Mouse (Mus musculus): Measurements from ENCODE around the gene Echdc3.

Echdc3 gene

DNA sequence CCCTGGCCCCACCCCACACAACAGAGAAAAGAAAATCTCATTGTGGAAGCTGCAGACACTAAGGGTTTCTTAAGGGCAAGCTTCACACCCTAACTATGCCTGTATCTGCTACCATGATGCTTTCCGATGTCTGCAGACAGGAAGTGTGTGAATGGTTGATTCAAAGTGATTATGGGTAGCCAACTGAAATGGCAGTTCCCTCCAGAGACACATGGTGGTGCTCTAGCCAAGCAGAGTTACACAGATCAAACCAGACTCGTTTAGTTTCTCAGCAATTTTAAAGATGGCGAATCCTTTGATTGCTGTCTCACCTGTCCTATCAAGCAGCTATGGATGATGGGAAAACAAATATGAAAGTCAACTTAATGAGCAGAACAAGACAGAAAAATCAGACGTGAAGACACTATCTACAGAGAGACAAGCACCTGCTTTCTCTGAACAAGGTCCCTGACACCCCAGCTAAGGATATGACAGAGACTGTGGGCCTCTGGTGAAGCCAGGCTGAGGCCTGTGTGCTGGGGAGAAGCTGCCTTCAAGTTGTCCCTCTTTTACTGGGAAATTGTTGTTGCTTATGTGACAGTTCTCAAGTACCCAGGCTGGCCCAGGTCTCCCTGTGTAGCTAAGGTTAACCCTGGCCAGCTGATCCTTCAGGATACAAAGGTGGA lies 7.4 kb upstream of the Echdc3 start:
- DNase-seq: peak; percentile 73

DNA sequence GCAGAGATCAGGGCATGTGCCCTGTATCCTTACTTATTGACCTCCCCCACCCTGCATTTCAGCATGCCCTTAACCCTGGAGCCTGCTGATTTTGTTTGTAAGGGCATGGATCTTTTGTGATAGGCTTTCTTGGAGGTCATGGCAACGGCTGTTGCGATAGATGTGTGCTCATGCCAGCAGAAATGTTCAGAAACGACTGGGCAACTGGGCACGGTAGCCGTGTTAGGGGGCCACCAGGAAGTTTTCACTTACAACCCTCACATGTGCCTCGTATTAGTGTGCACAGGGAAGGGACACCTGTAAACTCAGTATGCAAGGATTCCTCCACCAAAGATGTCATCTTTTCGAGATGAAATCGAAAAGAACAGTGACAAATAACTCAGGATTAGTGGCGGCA lies 508 bp downstream of the Echdc3 start:
- no peak for DNase-seq

DNA sequence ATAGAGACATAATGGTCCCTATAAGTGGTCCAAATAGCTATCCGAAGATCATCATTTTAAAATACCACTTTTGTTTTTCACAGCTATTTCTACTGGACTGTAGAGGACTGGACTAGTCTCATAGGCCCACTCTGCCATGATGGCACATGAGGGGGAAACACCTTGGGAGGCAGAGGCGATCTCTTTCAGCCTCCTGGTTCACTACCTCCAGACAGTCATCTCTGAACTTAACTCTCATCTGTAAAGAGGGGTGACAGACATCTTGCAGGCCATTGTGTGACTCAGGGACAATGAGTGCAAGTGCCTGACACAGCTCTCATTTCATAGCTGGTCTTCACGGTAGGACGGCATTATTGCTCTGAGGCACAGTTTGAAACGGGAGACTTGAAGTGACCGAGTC lies 2.0 kb downstream of the Echdc3 start:
- DNase-seq: no peak

DNA sequence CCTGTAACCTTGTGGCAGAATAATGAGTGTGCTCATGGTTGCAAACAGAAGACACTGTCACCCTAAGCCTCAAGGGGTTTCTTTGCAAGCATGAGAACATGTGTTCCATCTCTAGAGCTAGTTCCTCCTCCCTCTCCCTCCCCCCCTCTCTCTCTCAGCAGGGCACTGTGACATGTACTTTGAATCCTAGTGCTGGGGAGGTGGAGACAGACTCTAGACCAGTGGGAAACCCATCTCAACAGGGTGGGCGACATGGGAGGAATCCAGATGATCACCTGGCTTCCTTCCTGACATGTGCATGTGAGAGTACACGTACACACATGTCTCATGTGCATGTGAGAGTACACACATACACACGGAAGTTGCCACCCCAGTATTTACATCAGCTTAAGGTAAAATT lies 3.1 kb downstream of the Echdc3 start:
- DNase-seq: no peak

DNA sequence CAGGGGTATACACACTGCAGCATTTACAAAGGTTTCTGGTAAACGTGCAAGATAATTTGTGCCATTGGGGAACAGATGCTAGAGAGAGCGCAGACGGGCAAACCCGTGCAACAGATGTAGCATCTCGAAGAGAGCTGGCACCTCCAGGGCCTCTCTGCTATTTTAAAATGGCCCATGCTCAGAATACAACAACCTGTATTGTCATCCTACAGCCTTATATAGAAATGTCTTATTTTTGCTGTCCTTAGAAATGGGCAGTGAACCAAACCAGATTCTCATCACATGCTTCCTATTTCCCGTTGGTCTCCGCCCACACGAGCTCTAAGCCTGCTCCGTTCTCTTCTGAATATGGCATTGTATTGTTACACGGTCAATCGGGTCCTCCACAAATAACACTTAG lies 3.7 kb downstream of the Echdc3 start:
- DNase-seq: peak; percentile 75

DNA sequence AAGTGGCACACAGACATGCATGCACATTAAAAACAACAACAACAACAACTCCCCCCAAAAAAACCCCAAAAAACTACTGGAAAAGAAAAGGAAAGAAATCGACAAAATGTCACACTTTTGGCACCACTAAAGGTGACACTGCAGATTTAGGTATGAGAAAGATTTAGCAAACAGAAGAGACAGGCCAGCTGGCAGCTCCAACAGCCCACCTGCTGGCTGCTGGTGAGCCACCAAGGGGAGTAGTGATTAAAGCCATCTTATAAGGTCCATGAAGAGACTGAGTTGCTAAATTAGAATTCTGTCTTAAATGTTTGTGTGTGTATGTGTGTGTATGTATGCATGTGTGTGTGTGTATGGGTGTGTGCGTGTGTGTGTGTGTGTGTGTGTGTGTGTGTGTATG lies 5.1 kb downstream of the Echdc3 start:
- no peak for DNase-seq

DNA sequence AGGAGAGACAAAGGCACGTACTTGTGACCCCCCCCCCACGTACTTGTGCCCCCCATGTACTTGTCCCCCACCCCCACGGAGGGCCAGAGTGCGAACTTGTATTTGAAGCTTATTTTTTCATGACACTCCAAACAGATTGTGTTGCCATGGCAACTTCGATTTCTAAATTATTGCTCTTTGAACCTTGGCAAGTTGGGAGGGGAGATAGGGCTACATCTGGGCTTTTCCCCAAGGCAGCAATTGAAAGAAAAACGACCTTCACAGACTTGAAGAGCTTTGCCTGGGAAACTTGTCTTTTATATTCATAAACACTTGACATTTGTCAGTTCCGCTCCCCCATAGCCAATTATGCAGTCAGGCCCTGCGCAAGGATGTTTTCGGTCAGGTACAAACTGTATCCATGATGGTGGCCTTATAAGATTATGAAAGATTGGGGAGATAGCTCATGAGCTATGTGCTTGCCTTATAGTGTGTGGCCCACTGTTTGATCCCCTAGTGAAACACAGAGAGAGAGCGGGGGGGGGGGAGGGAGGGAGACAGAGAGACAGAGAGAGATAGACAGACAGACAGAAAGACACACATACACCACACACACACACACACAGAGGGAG lies 16.4 kb downstream of the Echdc3 start:
- no peak for DNase-seq

DNA sequence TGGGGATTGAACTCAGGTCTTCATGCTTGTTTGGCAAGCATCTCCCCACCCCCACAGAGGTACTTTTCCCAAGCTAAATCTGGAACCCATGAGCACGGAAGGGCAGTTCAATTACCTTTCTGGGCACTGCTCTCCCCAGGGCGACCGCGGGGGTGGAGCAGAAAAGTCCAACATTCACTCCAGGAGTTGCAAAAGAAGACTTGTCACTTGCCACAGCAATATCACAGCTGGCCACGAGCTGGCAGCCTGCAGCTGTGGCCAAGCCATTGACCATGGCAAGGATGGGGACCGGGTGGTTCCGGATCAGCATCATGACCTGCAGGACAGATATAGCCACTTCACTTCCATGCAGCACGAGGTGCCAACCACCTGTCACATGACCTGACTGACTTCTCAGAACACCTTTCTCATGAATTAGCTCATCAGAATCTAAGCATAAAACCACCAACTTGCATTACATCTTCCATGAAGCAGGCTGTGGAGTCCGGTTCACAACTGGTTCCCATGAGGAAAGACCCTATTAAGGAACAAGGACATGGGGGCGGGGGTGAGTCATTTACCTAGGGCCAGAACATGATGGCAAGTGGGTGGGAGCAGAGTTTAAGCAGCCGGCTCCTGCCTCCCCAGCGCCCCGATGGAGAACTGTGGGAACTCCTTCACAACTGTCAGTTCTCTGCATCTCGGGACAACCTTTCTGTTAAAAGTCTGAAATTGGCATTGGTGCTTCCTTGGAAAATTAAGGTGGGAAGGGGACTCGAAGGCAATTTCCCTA lies 17.2 kb downstream of the Echdc3 start:
- DNase-seq: no peak

DNA sequence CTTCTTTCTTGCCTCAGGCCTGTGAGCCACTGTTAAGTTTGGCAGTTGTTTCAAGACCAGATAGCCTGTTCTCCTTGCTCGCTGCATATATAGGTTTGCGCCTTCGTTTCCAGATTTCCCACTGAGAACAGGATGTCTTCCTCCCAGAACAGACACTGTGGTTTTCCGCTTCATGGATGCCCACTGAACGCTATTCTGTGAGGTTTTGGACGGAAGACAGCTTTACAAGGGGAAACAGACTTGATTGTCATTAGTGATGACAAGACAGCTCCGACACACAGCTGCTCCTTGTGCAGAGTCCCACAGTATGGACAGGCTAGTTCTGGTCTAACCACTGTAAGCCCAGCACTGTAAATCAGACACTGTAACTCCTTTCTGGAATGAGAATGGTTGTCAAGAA lies 18.3 kb downstream of the Echdc3 start:
- no peak for DNase-seq

DNA sequence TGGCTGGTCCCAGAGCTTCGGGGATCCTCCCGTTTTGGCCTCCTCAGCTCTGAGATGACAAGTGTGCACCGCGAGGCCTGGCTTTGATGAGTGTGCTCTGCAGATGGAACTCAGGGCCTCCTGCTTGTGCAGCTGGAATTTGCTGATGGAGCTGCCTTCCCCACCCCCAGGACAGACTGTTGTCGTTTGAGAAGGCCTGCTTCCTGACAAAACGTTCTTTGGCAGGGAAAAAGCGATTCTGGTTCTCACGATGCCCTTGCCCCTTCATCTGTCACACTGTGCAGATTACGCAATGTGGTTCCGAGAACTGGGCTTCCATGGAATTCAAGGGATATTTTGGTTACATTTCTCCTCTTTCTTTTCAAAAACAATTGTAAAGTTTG lies 19.3 kb downstream of the Echdc3 start:
- DNase-seq: no peak

DNA sequence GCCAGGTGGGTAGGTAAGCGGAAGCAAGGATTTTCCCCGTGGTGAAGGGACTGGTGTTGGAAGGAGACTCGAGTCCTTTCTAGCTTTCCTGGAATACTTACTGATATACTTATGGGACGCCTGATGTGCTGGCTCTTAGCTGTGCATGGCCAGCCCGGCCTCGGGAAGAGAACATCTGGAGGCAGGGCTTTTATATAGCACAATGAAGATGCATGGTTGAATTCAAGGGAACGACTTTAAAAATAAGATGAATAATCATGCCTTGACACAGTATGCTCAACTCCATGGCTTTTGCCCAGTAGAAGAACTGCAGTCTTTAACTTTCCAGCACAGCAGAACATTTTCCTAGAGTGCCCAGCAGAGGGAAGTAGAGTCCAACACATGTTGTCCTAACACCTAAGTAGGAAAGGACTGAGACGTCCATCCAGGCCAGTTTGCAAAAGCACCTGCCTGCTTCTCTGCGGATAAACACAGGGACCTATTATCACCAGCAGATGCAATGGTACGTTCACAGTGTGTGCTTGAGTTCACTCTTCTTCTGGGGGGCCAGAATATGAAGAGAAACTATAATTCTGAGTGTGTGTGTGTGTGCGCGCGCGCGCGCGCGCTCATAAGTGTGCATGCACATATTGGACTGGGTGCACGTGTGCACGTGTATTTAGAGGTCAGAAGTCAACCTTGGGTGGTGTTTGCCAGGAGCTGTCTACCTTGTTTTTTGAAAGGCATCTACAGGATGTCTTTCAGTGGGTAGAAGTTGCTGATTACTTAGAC lies 19.8 kb downstream of the Echdc3 start:
- DNase-seq: peak; percentile 58

DNA sequence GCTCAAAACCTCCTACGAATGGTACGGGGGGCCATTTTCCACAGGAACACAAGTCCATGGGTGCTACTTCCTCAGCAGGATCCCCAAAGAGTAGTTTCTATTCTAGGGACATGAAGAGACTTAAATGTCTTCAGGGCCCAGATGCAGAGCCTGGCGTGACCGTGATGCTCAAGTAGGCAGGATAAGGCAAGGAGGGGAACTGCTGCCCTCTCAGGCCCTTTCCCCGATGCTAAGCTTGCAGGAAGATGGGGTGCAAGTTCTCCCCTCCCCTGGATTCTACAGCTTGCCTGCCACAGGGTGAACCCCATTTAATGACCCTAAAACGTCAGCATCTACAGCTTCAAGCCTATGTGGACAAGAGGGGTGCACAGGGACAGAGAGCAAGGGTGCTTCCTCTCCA lies 22.8 kb downstream of the Echdc3 start:
- no peak for DNase-seq

DNA sequence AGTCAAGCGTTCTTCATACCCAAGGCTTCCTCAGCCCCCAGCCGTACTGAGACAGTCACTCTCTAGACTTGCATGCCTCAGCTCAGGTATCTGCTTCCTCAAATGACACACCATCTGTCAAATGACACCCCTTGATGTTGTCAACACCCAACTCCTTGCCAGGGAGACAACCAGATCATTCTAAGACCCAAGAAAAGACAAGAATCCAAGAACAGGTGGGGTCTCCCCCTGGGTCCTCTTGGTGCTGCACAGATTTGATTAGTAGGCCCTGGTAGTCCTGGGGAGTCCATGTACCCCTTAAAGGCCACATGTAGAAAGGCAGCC lies 23.2 kb downstream of the Echdc3 start:
- no peak for DNase-seq

DNA sequence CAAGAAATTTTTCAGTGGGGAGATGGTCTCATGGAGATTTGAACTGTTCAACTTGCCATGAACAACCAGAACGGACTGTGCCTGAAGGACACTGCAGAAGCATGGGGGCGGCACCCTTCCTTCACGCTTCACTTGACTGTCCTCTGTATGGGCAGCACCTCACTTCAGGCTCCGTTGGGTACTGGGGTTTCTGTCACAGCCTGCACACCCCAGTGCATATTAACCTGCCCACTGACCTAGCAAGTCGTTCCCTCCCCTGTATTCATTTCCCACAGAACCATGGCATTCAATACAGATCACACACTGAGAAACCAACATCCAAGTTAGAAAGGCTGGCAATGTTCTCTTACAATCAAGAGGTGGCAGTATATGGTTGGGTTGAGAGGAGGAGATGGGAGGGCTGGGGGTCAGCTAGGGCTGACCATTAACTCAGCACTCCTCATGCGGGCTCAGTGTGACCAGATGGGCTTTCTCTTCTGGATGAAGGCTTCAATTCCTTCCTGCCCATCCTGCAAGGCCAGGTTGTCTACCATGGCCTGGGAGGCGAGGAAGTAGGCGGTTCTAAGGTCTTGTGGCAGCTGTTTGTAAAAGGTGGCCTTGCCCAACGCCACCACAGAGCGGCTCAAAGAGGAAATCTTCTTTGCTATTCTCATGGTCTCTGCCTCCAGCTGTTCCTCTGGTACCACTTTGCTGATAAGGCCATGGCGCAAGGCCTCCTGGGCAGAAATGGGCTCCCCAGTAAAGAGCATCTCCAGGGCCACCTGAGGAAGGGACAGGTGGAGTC lies 23.8 kb downstream of the Echdc3 start:
- DNase-seq: no peak

DNA sequence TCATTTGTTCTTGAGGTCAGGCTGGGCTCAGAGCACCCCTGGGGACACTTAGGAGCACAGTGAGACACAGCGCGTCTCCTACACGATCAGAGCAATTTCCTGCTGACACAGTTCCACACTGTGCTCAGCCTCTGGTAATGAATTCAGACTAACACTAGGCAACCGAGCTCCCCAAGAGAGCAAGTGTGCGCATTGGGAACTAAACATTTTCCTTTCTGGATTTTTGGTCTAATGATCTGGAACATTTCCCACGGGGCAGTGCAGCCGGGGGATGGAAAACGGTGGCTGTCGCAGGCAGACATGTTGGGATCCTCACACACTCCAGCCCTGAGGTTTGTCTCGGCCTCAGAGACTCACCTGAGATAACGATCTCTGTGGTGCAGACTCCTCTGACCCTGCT lies 25.4 kb downstream of the Echdc3 start:
- DNase-seq: peak; percentile 11

DNA sequence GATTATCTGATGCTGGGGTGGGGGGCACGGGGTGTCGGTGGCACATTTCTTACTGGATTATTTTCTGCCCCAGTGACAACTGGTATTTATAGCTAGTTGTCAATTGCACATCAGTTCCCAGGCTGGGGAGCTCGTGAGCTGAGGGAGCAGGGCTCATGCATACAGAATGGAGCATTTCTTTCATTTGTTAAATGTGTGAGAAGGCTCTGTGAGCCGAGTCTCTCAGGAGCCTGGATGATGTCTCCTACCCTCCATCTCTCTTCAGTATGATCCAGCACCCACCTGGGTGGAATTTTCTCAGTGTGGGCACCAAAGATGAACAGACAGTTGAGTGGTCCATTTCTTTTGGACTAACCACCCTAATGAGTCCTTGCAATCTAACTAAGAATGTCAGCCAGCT lies 25.9 kb downstream of the Echdc3 start:
- DNase-seq: no peak

DNA sequence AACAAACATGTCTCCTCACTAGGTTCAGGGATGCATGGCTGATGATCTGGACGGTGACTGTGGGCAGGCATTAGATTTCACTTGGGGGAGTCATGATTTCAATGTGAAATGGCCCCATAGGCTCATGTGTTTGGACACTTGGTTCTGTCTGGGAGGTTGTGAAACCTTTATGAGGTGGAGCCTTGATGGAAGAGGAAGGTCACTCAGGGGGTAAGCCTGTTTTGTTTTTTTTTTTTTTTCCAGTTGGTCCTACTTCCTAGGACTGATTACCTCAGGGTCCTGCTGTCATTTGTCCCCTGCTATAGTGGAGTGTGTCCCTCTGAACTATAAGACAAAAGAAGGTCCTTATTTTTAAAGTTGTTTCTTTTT lies 33.1 kb downstream of the Echdc3 start:
- no peak for DNase-seq

DNA sequence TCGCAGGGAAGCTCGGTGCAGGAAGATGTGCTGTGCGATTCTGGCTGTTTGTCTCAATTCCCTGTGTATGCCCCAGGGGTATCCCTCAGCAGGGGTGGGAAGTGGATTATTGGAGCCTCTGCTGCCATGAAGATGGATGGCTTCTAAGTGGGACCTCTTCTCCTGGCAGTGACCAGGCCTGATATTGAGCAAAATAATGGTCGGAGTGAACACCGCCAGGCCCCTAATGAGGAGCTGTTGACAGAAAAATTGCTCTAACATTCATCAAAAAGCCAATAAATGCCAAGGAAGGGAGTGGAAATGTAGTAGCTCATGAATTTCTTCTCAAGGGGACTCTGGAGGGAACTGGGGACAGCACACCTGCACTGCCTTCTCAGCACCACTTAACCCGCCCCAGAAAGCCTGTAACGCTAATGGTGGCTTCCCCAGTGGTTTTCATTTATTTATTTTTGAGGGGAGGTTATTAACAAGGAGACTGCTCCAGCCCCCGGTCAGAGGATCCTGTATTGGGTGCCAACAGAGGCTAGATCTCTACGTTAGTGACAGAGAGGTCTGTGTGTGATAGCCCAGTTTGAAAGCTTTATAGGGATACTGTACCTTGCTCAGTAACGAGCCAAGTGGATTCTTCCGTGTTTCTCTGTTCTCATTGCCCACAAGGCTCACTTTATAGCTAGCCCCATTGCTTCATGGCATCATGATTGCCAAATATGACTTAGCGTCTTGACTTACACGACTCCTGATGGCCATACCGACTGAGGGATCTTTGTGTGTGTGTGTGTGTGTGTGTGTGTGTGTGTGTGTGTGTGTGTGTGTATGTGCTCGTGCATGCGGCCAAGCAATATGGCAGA lies 33.7 kb downstream of the Echdc3 start:
- DNase-seq: no peak

DNA sequence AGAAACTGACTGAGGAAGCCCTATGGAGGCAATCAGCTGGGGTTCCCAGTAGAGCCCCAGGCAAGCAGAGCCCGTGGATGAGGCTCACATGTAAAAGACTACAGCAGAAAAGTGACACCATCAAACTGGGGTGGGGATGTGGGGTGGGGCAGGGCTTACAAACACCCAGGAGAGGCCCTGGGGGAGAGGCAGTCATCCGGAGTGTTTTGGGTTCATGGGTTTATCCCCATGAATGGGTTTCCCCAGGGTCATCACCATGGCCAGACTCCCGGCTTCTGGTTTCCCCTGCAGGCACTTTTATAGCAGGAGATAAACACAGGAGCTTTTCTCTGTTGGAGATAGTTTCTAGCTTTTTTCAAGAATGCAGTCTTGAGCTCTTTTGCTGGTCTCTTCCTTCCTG lies 39.8 kb downstream of the Echdc3 start:
- no peak for DNase-seq

DNA sequence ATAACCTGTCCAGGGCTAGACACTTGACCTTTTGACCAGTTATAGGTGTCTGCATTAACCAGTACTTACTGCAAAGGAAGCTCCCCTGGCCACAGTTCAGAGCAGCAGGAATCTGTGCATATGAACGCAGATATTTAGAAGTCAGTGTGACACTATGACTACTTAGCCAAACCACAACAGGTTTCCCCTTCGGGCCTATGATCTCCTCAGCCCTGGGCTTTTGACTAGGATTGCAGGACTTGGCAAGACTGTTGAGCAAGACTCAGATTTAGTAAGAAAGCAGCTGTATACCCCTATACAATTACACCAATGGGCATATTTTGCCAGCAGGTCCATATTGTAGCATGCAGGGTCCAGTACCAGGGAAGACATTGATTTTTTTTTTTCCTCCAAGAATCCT lies 44.3 kb downstream of the Echdc3 start:
- DNase-seq: no peak

DNA sequence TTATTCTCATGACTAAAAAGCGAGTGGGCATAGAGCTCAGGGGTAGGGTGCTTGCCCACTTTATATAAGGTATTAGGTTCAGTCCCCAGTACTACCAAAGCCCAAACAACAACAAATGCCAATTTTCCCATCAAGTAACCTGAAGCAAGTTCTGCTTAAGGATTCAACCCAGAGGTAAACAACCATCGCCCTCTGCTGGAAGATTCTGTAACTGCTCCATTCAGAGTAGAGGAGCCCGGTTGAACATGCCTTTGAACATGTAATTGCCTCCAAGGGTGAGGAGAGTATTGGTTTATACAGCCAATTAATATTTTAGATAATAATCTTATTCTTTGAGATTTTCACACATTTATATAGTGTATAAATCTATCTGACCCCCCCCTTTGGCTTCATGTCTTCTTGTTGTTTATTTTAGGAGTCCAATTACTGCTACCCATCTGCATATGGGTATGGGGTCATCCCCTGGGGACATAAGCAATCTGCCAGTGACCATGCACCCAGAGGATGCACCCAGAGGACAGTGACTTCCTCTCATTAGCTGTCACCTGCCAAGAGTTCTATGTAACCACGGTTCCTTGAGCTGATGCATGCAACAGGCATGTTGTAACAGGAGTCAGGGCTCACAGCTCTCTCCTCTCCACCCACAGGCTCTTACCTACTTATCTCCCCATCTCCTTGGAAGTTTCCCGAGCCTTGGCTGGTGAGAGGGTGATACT lies 44.8 kb downstream of the Echdc3 start:
- peak; percentile 48 for DNase-seq

Data from layer of hippocampus, adult 9-11 months (tissue).